Mouse (Mus musculus): ENCODE results near the gene Mettl21c. TPM values are rescaled to one million over a fixed set of nuclear protein-coding genes. Genes with fewer than 3 reads are reported as not detected.

Mettl21c gene
- polyA plus RNA-seq, 1 experiment from 2014 or later, result 0.21 TPM

GRCm38 (mm10) chr1:43966756-43967155, 53.1 kb downstream of the Mettl21c start:
- H3K27ac ChIP-seq (ENCODE audit: low read length), result no peak overlapping the region
- H3K36me3 ChIP-seq (ENCODE audit: control insufficient read depth, insufficient read depth), result peaks cover 18% of the 10 kb centered on the region
- no peaks in the 10 kb centered on the region for H3K4me1 ChIP-seq (ENCODE audit: control insufficient read depth, insufficient read depth, low read length)
- 84% methylated on average over 4 of the region's 4 CpGs for WGBS
- no peak overlapping the region for H3K9ac ChIP-seq (ENCODE audit: low read length)
- ATAC-seq (replicated peaks; ENCODE audit: extremely low read depth, insufficient read depth, low FRiP score), result no peak
- H3K27me3 ChIP-seq (ENCODE audit: control insufficient read depth, insufficient read depth, low read length), result no peaks in the 10 kb centered on the region
- H3K4me3 ChIP-seq (ENCODE audit: low read length), result no peak overlapping the region
- H3K4me2 ChIP-seq (ENCODE audit: low read depth, low read length), result no peak overlapping the region
- no peaks in the 10 kb centered on the region for H3K9me3 ChIP-seq (replicated peaks; ENCODE audit: control insufficient read depth, low read length)

- Histone ChIP-seq H3K36me3 (ENCODE audit: control insufficient read depth, insufficient read depth) (peaks cover 18% of the 10 kb centered on the region), H3K4me2 (ENCODE audit: low read depth, low read length) (no peak overlapping the region)
Observed at GRCm38 (mm10) chr1:43964381-43964780, 55.5 kb downstream of the Mettl21c start.

More at GRCm38 (mm10) chr1:43964381-43964780, 55.5 kb downstream of the Mettl21c start:
- Histone ChIP-seq H3K4me3 (ENCODE audit: low read length) (no peak overlapping the region), H3K9me3 (replicated peaks; ENCODE audit: control insufficient read depth, low read length) (no peaks in the 10 kb centered on the region), H3K4me1 (ENCODE audit: control insufficient read depth, insufficient read depth, low read length) (no peaks in the 10 kb centered on the region), H3K9ac (ENCODE audit: low read length) (no peak overlapping the region), H3K27me3 (ENCODE audit: control insufficient read depth, insufficient read depth, low read length) (no peaks in the 10 kb centered on the region), H3K27ac (ENCODE audit: low read length) (no peak overlapping the region)
- WGBS, result 92% methylated on average over 4 of the region's 4 CpGs
- no peak for ATAC-seq (replicated peaks; ENCODE audit: extremely low read depth, insufficient read depth, low FRiP score)

Other genes starting within 250 kb of the Mettl21c start
- 10.5 and 11.0 TPM in 2 replicates for gene Uxs1, start 192.2 kb downstream of the Mettl21c start, polyA plus RNA-seq (2015; fragmentation: Nextera tagmentation; extraction: Ambion mirVana)
- gene Tpp2, start 86.4 kb downstream of the Mettl21c start, polyA plus RNA-seq (2015; fragmentation: Nextera tagmentation; extraction: Ambion mirVana), result 50.7 and 51.0 TPM in 2 replicates
- gene Gm8251, start 41.9 kb upstream of the Mettl21c start, polyA plus RNA-seq (2015; fragmentation: Nextera tagmentation; extraction: Ambion mirVana), result 0.05 and 0.06 TPM in 2 replicates
- gene Tex30, start 82.4 kb upstream of the Mettl21c start, polyA plus RNA-seq (2015; fragmentation: Nextera tagmentation; extraction: Ambion mirVana), result 62.9 and 74.8 TPM in 2 replicates
- 40.3 and 41.2 TPM in 2 replicates for gene Kdelc1, start 98.8 kb upstream of the Mettl21c start, polyA plus RNA-seq (2015; fragmentation: Nextera tagmentation; extraction: Ambion mirVana)
- 11.0 and 13.4 TPM in 2 replicates for gene Bivm, start 98.9 kb upstream of the Mettl21c start, polyA plus RNA-seq (2015; fragmentation: Nextera tagmentation; extraction: Ambion mirVana)
- 13.4 and 14.6 TPM in 2 replicates for gene Ercc5, start 127.7 kb upstream of the Mettl21c start, polyA plus RNA-seq (2015; fragmentation: Nextera tagmentation; extraction: Ambion mirVana)
- gene Mettl21e, start 198.9 kb upstream of the Mettl21c start, polyA plus RNA-seq (2015; fragmentation: Nextera tagmentation; extraction: Ambion mirVana), result 0.21 and 0.41 TPM in 2 replicates

Measured in heart, embryonic 16.5 days (tissue).